Mouse (Mus musculus) liver, embryonic 14.5 days (tissue): ENCODE measurements around the gene Ccdc12.

Experiments
- CTCF ChIP-seq: IDR thresholded peaks from 2 replicates; pipeline ENCODE4 v1.5.1; 2016; ENCODE audit warnings: antibody characterized with exemption, low read depth, control low read depth
- EP300 ChIP-seq: IDR thresholded peaks from 2 replicates; pipeline ENCODE4 v1.6.1; 2016; ENCODE audit warnings: antibody characterized with exemption, low read depth

- TF ChIP-seq CTCF (no peak), EP300 (no peak)
Measured at GRCm38 (mm10) chr9:110751412-110751811, 95.1 kb downstream of the Ccdc12 start.
